Mouse (Mus musculus) lung, postnatal 0 days (tissue): ENCODE measurements around the gene Entpd3.

Experiments used
- CTCF ChIP-seq: IDR thresholded peaks from 2 replicates; pipeline ENCODE4 v1.5.1; 2016; ENCODE audit warnings: antibody characterized with exemption, mild to moderate bottlenecking
- EP300 ChIP-seq: IDR thresholded peaks from 2 replicates; pipeline ENCODE4 v1.6.1; 2016; ENCODE audit warnings: antibody characterized with exemption, mild to moderate bottlenecking, control low read depth

DNA sequence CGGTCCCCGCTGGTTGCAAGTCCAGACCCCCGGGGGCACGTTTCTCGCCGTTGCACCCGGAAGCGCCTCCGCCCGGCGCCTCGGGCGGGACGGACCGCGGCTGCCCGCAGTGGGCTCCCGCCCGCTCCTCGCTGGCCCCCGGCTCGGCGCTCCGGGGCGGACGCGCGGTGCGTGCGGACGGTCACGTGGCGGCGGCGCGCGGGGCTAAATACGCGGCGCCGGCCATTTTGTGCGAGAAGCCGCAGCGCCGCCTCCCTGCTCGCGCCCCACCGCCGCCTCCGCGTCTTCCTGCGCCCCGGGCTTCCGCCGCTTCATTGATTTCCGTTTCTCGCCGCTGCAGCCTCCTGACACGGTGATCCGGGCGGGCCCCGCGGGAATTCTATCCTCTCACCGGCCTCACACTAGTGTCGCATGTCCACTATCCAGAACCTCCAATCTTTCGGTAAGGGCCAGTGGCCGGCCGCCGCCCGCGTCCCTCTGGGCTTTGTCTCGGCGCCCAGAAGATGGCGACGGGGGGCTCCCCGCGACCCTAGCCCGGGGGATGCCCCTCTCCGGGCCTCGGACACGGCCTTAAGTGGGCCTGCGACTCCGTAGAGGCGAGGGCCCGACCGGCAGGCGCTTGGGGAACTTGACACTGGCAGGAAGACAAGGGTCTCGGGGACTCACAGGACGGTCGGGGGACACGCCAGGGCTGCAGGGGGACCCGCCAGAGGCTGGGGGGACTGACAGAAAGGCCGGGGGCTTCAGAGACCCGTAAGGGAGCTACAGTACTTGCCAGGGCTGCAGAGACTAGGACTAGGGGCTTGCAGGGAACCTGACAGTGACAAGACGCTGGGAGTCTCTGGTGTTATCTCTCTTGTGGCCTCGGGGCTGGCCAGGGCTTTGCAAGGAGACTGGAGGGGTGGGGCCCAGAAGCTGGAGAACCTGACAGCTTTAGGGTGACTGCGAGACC lies 46.9 kb upstream of the Entpd3 start:
- TF ChIP-seq CTCF: 0 out of 2 replicates have a peak, but pooled peaks have one; percentile 1
- TF ChIP-seq EP300: no peak
